Mouse (Mus musculus) spleen, adult 18-20 months (tissue): ENCODE results near the gene Prkd1.

Source experiments
- DNase-seq, 2 experiments: peaks; one replicate each; pipeline ENCODE4 v3.0.0; 2022; ENCODE audit warnings: mixed read lengths in 2 of 2

Prkd1 gene

GRCm38 (mm10) chr12:50554214-50554613, 94.7 kb downstream of the Prkd1 start:
- DNase-seq = no peak

DNA sequence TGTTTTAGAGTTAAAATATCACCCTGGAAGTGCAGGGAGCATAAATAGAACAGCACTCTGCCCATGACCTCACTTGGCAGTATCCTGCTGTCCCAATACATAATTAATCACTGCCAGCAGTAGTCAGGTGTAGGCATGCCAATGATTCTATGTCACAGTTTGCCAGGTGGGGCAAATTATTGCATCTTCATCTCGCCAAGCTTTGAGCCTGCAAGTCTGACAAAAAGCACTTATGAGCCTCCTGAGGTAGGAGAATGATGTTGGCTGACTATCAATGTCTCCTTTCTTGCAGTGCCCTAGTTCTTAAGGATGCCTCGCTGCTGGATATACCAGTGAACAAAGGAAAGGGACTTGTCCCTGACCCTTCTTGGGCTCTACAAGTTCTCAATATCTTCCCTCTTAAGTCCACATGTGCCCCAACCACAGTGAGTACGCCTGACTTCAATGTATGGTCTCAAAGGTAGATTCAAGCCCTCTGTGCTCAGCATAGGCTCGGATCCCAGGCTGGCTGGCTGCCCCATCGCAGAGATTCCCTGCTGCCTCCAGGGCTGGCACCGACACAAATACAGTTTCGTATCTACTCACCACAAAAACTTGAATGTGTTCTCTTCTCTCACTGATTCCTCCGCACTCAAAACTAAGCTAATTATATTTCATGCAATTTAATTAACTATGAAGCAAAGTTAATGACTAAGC, 98.9 kb downstream of the Prkd1 start:
- DNase-seq = no peak

DNA sequence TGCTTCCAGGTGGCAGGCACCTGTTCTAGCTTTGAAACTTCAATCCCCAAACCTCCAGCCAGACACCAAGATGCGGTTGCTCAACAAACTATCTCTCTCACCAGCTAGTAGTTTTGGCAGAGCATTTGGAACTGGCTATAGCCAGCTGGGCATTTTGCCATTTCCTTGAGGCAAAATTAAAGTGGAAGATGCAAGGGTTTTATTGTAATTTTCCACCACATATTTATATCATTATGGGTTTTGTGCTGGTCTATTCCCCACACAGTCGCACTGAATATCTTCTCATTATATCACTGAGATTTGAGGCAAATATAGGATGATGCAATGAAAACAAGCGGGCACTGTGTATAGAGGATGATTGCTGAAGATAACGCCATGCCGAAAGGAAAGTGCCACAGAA, 102.5 kb downstream of the Prkd1 start:
- no peak for DNase-seq

DNA sequence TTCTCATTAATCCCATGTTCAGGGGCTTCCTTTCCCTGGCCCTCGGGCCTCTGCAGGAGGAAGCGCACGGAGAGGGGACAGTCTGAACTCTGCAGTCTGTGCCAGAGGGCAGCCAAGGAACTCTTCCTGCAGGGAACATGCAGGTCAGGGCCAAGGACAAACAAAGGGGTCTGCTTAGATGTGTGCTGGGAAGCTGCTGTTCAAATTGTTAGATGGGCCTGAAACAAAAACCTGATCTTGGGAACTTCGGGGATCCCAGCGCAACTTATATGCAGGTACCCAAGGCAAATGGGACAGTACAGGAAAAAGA, 103.3 kb downstream of the Prkd1 start:
- no peak for DNase-seq

DNA sequence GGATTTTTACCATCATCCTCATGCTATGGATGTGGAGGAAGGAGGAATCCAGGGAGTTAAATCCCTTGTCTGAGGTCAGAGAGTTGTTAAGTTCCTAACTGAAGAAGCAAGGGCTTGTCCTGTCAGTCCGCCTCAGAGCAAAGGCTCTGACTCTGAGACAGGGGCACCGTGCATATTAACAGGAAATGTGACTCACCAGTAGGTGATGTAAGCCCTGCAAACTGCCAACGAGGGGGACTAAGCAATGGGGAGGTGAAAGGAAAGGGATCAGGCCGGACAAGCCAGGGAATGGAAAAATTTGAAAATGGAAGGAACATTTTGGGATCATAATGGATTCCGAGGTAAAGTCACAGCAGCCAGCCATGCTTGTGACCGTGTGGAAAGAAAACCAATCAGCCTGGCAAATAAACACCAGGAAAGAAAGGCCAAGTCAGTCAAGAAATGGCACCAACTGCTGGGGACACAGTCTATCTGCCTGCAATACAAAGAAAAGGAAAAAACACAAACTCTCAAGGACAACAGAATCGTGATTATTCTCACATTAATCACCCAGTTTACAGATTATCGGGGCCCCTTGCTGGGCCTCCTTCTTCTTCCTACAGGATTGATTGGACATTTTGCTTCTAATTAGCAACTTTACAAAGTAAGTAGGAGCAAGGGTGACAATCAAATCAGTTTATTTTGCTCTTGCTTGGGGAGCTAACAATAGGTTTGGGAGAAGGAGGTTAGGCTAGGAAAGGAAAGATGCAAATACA, 103.9 kb downstream of the Prkd1 start:
- no peak for DNase-seq

DNA sequence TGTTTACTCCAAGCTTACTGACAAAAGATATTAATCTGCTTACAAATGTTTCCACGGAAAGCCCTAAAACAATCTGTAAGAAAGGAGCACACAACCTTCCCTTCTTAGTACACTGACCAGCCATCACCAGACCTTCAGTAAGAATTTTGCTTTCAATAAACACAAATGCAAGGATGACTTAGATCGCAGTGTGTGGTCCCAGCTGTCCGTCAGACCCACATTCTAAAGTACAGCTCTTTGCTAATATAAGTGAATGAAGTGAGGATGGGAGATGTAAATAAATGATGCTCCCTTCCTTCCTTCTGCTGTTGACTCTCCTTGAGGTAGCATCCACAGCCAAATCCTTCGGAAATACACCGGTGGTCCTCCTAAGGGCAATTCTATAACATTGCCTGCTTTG, 108.1 kb downstream of the Prkd1 start:
- DNase-seq = no peak

DNA sequence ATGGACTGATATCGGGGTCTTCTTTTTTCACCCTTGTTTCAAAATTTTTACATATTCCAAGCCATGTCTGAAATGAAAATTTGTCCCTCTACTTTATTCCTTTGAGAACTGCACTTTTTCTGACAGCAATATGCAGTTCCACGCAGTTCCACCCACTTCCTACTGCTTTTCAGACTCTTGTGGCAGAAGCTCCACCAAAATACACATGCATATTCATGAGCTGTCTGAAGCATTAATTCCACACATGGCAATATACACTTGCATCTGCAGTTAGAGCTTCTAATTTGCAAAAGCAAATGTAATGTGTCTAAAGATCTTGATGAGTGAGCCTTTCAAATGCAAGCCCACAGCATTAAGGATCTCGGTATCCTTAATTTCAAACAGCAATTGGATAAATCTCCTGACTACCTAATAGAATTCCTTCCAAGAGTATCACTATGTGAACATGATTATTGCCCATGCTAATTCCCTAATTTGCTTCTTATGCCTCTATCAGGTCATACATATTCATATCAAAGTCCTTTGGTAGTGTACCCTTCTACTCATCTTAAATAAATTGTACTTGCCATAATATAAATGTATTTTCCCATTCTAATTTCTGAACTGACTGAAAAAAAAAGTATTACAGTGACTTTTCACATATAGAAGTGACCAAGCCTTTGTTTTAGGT, 110.5 kb downstream of the Prkd1 start:
- DNase-seq = no peak

- no peak for DNase-seq
Measured at GRCm38 (mm10) chr12:50537761-50538160, 111.1 kb downstream of the Prkd1 start.

GRCm38 (mm10) chr12:50537006-50537405, 111.9 kb downstream of the Prkd1 start:
- no peak for DNase-seq

GRCm38 (mm10) chr12:50528633-50529032, 120.3 kb downstream of the Prkd1 start:
- no peak for DNase-seq

DNA sequence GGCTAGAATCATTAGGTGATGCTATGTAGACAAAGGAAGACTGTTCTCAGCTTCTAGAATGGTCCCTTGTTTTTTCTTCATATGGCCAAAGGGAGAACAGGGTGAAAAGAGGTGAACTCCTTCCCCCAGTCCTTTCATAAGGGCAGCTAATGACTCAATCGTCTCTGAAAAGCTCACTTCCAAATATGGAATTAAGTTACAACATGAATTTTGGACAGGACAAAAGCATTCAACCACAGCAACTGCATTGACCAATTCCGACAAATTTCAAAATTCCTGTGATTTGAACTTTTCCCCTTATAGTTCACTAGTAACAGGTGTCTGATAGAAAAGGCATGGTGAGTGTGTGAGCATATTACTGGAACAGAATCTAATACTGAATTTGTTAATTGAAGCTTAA, 124.8 kb downstream of the Prkd1 start:
- DNase-seq = no peak

- DNase-seq = no peak
Measured at GRCm38 (mm10) chr12:50514526-50514925, 134.4 kb downstream of the Prkd1 start.

DNA sequence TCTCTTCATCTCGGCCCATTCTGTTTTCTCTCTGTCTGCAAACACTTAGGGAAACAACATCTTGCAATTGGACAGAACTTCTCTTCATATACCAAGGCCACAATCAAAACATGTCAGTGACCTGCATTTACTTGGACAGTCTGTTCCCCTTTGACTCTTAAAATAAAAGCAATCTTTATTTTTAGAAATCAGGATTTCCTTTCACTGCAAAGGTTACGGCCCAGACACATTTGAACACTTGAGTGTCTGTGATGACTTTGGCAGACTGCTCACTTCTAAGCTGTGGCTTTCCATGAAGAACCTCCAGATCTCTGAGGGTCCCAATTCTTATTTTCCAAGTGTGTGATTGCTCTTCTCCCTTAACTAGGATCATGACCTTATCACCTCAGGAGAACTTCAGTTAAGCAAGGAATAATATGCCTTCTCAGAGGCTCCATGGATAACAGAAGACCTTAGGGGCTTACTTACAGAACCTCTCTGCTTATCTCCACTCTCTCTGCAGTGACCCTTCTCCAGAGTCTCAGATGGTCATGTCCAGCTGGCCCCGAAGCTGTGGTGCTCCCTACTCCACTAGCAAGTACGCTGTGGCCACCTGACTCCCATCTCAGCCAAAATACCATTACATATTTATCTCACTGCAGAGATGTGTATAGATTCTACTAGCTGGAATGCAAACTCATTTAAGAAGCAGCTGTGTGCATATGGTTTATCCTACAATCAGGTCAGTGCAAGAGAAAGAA, 137.2 kb downstream of the Prkd1 start:
- no peak for DNase-seq

- DNase-seq = no peak
Measured at GRCm38 (mm10) chr12:50508762-50509161, 140.1 kb downstream of the Prkd1 start.

DNA sequence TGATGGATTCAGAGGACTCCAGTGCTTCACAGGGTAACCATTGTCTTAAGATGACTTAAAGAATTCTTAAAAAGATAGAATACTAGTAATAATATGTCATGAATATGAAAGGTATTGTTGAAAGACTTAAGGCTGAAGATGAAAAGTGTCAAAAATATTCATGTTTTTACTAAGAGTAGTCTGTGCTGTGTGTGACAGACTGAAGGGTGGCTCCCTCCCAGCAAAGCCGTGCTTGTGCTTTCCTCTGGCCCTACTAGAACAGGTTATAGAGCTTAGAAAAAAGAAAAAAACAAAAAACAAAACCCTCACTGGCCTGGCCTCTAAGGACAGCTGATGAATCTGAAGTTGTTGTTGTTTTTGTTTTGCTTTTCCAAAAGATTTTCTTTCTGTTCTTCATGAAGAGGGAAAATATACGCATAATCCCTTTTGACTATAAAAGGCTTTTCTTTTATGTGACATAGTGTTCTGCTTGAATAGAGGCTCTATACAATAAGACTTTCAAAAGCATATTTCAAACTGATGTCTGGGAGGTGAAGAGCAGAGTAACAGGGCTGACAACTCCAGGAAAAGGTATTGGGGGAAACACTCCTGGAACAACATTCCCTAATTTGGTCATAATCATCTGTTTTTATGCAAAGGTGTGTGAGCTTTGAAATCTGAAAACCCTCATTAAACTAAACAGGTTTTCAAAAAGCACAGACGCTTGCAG, 148.9 kb downstream of the Prkd1 start:
- DNase-seq = no peak

GRCm38 (mm10) chr12:50496006-50496405, 152.9 kb downstream of the Prkd1 start:
- DNase-seq = no peak

GRCm38 (mm10) chr12:50479784-50480183, 169.1 kb downstream of the Prkd1 start:
- no peak for DNase-seq

GRCm38 (mm10) chr12:50457151-50457550, 191.7 kb downstream of the Prkd1 start:
- DNase-seq = no peak

GRCm38 (mm10) chr12:50451761-50452160, 197.1 kb downstream of the Prkd1 start:
- DNase-seq = no peak

DNA sequence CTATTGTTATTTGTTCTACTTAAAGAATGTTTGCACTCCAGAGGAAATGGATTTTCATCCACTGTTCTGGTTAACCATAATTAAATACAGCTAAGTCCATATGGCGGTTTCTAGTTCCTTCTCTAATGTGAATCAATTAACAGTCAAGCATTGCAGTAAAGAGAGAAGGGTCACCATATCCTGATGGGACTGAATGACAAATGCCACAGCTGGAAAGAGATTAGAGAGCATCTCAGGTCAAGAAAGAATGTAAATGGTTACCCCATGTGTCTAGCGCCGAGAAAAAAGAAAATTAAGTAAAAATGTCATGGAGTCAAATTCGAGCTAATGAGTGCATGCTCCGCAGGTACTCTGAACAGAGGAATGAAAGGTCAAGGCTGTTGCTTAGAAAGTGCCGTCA, 212.2 kb downstream of the Prkd1 start:
- DNase-seq = no peak

- DNase-seq = no peak
Measured at GRCm38 (mm10) chr12:50430129-50430703, 218.7 kb downstream of the Prkd1 start.

GRCm38 (mm10) chr12:50352404-50352803, 296.5 kb downstream of the Prkd1 start:
- DNase-seq = no peak
